Mouse (Mus musculus): ENCODE measurements around the gene Elof1.
"Not testable (repeated sequence)": the region's sequence is repeated elsewhere in the genome, so short reads cannot be mapped to it uniquely, and the experiment has no call there.

Gene Elof1

DNA sequence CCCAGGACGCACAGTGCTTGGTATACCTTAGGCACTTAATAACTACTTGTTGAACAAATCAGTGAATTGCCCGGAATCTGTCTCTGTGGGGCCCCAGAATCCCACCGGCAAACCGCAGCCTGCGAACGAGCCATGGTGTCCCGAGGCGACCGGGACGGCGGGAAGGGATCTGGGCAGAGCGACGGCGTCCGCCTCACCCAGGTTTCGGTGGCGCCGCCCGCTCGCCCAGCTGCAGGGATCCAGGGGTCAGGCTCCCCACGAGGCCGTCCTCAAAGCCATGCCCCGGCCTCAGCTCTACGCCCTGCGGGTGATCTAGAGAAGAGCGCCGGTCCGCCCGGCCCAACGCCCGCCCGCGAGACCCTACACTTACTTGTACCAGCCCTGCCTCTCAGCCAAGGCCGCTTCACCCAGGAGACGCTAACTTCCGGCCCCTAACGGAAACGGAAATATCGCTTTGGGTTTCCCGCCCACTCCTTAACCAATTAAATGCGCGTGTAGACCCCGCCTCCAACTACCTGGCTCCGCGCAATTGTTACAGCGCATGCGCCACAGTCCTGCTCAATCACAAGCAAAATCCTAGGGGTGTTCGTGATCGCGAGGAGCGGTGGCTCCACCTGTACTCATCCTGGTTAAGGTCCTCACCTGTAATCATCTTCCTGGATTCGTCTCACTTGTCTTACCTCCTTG is at the start of gene Elof1:
Elof1 (minus strand) TSS at position 433 of the 687 bp plus-strand sequence.
- peak; percentile 97 for DNase-seq (ENCODE audit: low read depth)

DNA sequence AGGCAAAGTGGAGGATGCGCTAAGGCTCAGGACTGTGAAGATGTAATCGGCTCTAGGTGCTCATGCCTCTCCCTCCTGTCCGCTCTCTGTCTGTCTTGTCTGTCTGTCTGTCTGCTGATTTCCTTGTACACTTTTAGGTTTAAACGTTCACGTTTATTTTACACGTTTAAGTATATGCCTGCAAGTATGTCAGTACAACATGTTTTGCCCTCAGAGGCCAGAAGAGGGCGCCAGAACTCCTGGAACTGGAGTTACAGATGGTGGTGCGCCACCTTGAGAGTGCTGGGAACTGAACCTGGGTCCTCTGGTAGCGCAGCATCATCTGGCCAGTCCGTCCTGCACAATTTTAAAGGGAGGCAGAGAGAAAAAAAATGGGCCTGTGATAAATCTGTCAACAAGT is 49.7 kb upstream of the Elof1 start:
- DNase-seq (ENCODE audit: low read depth) = no peak

DNA sequence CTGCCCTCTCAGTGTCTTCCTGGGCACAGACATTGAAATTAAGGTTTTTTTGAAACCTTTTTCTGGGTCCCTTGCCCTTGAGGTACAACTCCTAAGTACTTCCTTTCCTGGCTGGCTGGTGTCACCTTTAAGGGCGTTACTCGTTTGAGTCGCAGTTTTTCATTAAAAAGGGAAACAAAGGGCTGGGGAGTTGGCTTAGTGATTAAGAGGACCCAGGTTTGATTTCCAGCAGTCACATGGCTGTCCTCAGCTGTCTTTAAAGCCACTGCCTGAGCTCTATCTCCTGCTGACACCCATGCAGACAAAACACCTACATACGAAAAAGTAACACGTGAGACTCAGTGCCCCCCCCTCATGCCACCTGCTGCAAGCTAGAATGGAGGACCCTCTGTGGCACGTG is 49.0 kb upstream of the Elof1 start:
- DNase-seq (ENCODE audit: low read depth) = no peak

GRCm38 (mm10) chr9:22164711-22165668 is 48.0 kb upstream of the Elof1 start:
- DNase-seq (ENCODE audit: low read depth) = no peak

DNA sequence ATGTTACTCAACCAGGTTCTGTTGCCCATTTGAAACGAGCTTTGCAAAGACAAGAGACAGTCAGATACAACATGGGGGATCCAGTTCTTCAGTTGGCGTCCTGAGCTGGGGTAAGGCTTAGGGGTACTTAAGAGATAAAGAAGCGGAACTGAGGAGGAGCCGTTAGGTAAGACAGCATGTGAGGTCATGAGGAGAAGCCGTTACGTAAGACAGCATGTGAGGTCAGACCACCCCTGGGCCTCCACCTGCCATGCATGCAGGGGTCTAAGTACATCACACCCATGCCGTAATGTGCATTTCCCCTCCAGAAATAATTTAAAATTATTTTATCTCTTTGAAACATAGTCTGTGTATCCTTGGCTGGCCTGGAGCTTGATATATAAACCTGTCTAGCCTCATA is 45.9 kb upstream of the Elof1 start:
- DNase-seq (ENCODE audit: low read depth) = no peak

- no peak for DNase-seq (ENCODE audit: low read depth)
Measured at GRCm38 (mm10) chr9:22162305-22162704, 45.3 kb upstream of the Elof1 start.

DNA sequence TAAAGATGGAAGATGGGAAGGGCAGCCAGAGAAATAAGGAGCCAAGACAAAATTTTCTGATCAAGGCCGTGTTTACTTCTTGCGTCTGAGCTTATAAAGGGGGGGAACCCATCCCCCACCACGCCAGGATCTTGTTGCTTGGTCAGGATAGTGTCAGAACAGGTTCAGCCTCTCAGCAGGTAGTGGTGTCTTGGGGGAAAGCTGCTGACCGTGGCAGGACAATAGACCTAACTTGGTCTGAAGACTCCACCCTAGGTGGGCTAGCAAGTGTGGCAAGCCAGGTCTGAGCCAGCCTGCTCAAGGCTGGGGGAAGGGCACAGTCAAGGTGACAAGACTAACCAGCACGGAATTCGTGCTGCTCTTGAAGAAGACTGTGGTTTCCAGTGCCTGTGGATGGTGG is 44.3 kb upstream of the Elof1 start:
- DNase-seq (ENCODE audit: low read depth) = no peak

DNA sequence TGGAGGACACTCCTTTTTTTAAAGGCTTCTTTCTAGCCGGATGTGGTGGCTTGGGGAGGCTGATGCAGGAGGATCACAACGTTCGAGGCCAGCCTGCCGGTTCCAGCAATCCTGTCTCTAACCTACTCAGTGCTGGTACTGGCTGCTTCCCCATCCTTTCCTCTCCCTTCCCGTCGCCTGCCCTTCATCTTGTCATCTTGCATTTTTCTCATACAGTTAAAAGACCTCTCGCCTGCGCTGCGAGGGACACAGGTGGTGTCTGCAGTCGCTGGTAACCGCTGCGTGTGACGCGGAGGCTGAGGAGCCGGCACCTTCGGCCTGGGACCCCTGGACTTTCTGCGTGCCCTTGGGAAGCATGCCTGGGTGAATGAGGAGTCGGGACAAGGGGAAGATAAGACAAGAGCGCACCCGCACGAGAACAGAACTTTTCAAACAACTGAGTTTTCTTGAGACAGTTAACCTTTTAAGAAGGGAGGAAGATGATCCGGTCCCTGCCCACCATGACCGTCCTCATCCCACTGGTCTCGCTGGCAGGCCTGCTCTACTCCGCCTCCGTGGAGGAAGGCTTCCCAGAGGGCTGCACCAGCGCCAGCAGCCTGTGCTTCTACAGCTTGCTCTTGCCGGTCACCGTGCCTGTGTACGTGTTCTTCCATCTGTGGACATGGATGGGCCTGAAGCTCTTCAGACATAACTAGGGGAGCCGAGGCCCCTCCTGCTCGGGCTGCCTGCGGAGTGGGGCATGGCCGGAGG is 40.7 kb upstream of the Elof1 start:
- DNase-seq (ENCODE audit: low read depth) = no peak

DNA sequence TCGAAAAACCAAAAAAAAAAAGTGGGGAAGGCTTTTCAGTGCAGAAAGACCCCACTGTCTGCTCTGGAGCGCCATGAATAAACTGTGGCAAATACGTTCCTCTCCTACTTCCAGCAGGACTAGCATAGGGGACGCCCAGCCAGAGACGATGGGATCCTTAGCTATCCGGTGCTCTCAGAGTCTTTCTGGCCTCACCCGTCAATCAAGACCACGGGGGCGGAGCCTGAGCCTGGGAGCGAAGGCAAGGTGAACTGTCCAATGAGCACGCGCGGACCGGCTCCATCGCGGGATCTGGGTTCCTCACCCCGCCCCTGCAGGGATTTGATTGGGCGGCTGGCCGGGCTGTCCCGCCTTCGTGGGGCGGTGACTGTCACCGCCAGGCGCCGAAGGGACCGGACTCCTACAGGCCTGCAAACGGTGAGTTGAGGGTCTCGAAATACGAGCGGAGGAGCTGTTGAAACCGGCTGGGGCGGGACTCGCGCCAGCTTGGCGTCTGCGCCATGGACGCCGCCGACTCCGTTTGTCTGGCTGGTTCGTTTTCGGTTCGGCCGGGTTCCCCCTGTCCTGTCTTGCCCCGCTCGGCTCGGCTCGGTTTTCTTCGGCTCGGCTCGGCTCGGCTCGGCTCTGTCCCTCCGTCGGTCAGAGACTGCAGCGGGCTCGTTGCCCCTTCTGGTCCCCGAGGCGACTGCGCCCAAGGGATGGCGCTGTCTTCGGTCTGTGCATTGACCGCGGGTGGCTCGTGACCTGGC is 39.7 kb upstream of the Elof1 start, which contains the start of gene Pigyl:
Pigyl (plus strand) TSS at position 350 of the 749 bp plus-strand sequence.
- peak; percentile 100 for DNase-seq (ENCODE audit: low read depth)

- DNase-seq (ENCODE audit: low read depth) = peak; percentile 75
Measured at GRCm38 (mm10) chr9:22155614-22156013, 38.6 kb upstream of the Elof1 start.

GRCm38 (mm10) chr9:22153810-22154209 is 36.8 kb upstream of the Elof1 start:
- DNase-seq (ENCODE audit: low read depth) = no peak

GRCm38 (mm10) chr9:22150946-22151345 is 34.0 kb upstream of the Elof1 start:
- DNase-seq (ENCODE audit: low read depth) = no peak

- DNase-seq (ENCODE audit: low read depth) = not testable (repeated sequence)
Measured at GRCm38 (mm10) chr9:22150249-22150693, 33.3 kb upstream of the Elof1 start.

- DNase-seq (ENCODE audit: low read depth) = no peak
Measured at GRCm38 (mm10) chr9:22149426-22150248, 32.7 kb upstream of the Elof1 start.

DNA sequence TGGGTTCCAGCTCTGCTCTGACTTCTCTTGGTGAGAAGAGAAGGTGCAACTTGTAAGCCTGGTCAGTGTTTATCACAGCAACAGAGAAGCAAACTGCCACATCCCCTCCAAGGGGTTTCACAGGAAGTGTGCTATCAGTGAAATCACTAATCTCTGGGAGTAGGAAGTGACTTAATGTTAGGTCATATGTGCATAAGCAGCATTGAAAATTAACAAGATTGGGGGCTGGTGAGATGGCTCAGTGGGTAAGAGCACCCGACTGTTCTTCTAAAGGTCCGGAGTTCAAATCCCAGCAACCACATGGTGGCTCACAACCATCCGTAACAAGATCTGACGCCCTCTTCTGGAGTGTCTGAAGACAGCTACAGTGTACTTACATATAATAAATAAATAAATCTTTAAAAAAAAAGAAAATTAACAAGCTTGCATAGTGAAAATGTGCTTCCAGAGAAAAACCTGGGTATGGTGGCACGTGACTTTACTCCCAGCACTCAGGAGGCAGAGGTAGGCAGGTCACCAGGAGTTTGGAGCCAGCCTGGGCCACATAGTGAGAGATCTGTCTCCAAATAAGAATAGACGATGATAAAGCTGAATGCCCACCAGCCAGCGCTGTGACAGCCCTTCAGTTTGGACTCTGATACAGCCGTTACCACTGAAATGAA is 27.5 kb upstream of the Elof1 start:
- DNase-seq (ENCODE audit: low read depth) = no peak

- peak; percentile 85 for DNase-seq (ENCODE audit: low read depth)
Measured at GRCm38 (mm10) chr9:22143108-22144037, 26.4 kb upstream of the Elof1 start.

DNA sequence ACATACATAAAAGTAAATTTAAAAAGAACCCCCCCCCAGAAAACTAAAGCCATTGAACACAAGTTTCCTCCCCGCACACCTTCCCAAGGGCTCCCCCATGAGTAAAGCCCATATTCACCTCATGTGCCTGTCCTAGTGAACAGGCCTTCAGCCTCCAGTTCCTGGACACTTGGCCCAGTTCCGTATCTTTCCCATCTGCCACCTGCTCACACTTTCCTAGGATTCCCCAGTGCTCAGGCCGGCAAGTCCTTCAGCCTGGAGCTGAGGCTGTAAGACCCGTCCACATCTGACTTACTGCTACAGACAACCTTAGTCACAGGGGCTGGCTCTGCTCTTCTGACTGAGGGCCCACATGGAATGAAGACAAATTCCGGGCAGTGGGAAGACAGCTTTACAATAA is 22.8 kb upstream of the Elof1 start:
- no peak for DNase-seq (ENCODE audit: low read depth)

DNA sequence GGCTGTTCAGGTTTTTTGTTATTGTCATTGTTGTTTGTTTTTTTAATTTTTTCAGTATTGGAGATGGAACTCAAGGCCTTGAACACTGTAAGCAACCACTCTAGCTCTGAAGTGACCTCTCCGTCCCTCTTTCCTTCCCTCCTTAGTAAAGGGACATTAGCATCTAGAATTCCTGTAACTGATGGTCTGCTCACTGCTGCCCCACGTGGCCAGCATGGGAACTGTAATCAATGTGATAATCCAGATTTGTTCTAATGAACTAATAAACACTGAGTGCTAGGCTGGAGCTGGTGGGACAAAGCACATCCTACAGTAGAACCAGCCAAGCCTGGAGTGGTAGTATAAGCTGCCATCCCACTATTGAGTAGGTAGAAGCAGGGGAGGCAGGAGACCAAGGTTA is 21.5 kb upstream of the Elof1 start:
- no peak for DNase-seq (ENCODE audit: low read depth)
